Mouse (Mus musculus) heart, adult 18-20 months (tissue): ENCODE data around the gene Arl5b. TPM values are rescaled to one million over a fixed set of nuclear protein-coding genes. Genes with fewer than 3 reads are reported as not detected.

Source experiments
- DNase-seq, 2 experiments: peaks; one replicate each; pipeline ENCODE4 v3.0.0; 2021 to 2022; ENCODE audit warnings: mixed read lengths in 1 of 2
- total RNA-seq, 2 experiments: library from RNA; stranded (reverse); gene quantifications; 2 replicates each; pipeline ENCODE4 v1.2.3; 2021

Gene Arl5b
- total RNA-seq, 2 experiments from 2014 or later: 20.5 to 22.6 TPM

- no peak for DNase-seq
Measured at GRCm38 (mm10) chr2:15111808-15112440, 62.7 kb downstream of the Arl5b start.

- no peak for DNase-seq
Measured at GRCm38 (mm10) chr2:15112741-15113140, 63.5 kb downstream of the Arl5b start.

- DNase-seq: no peak
Measured at GRCm38 (mm10) chr2:15121217-15121680, 72.1 kb downstream of the Arl5b start.

Other genes with a start within 250 kb of the Arl5b start
- 1 to 10 TPM; 5.5 to 5.8 TPM for gene Nsun6, start 5.7 kb downstream of the Arl5b start, total RNA-seq